ENCODE assay signal across 7 mouse cellular contexts in the genomic region with DNA sequence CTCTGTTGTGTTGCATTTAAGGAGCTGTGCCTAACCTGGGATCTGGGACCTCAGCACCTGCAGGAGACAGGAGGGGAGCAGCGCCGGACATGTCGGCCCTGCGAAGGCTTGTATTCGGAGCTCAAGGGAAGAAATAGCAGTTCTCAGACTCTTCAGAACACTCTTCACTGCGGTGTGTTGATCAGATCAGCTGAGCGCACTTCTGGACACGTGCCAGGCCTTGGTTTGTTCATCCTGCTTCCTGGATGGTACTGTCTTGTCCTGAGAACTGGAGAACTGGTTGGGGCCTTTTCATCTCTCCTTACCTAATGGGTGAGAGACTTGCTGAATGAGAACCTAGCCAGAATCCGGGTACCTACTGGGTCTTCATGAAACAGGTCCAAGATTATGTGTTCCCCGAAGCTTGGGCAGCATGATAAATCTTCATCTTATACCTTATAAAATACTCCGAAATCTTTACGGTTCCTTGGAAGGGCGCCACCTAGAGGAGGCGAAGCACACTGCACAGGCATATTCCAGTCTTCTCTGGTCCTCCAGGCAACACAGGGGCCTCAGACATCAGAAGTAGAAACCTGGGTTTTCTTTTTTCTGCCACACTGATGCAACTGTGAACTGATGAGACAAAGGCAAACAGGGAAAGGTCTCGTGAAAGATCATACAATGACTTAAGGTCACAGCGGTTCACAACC. TPM values are rescaled to one million over a fixed set of nuclear protein-coding genes. Genes with fewer than 3 reads are reported as not detected.
DNase-seq lines count a peak whose midpoint lies in the region; ATAC-seq and TF ChIP-seq lines count a peak whose summit lies in the region.

No protein-coding gene starts in this region.

- no peak for TF ChIP-seq RAD21 in CH12.LX (IDR thresholded peaks at IDR 0.05; ENCODE audit: low read depth, low read length)

- H3K4me2 ChIP-seq in CH12.LX (ENCODE audit: insufficient read depth, low read depth, poor library complexity, severe bottlenecking), result no peak overlapping the region
- H3K4me2 ChIP-seq in forebrain, embryonic 16.5 days (ENCODE audit: low read length), result no peak overlapping the region

- H3K9me3 ChIP-seq in CH12.LX (replicated peaks; ENCODE audit: low read length), result peaks cover 3% of the 10 kb centered on the region
- H3K9me3 ChIP-seq in G1E (replicated peaks), result no peaks in the 10 kb centered on the region
- H3K9me3 ChIP-seq in forebrain, embryonic 16.5 days (ENCODE audit: control insufficient read depth, low read length), result no peaks in the 10 kb centered on the region

- TF ChIP-seq CTCF in layer of hippocampus, adult 2 months (conservative IDR thresholded peaks at IDR 0.05), result peak; percentile 79
- TF ChIP-seq CTCF in CH12.LX (conservative IDR thresholded peaks at IDR 0.05 in 1 of 2, IDR thresholded peaks at IDR 0.05 in 1 of 2; ENCODE audit: low read depth in 2 of 2, low read length in 2 of 2), result peak; percentile 59 to 80
- peak; percentile 66 for TF ChIP-seq CTCF in G1E (IDR thresholded peaks at IDR 0.05; ENCODE audit: low read depth, low read length)

- H3K4me1 ChIP-seq in CH12.LX (ENCODE audit: control insufficient read depth in 1 of 2, insufficient read depth in 2 of 2) (peaks cover 6 to 14% of the 10 kb centered on the region in 2 experiments), G1E (ENCODE audit: insufficient read depth, low read depth, low read length) (peaks cover 5% of the 10 kb centered on the region)
- H3K4me1 ChIP-seq in forebrain, embryonic 16.5 days (replicated peaks; ENCODE audit: control insufficient read depth, insufficient read depth, low read length), result no peaks in the 10 kb centered on the region

- 64% methylated on average over 16 of the region's 16 CpGs for WGBS in forebrain, embryonic 16.5 days

- no peaks in the 10 kb centered on the region for H3K79me2 ChIP-seq in CH12.LX (replicated peaks; ENCODE audit: control insufficient read depth, extremely low read depth, insufficient read depth, poor library complexity, severe bottlenecking)

- no peak overlapping the region for H3K9ac ChIP-seq in CH12.LX (ENCODE audit: insufficient read depth, low read depth)
- no peak overlapping the region for H3K9ac ChIP-seq in forebrain, embryonic 16.5 days (replicated peaks; ENCODE audit: low read depth, low read length)

- ATAC-seq in G1E (ENCODE audit: extremely low read depth, insufficient number of reproducible peaks, low FRiP score, poor library complexity, severe bottlenecking), result no peak
- no peak for ATAC-seq in forebrain, embryonic 16.5 days

- TF ChIP-seq EP300 in CH12.LX (IDR thresholded peaks at IDR 0.05; ENCODE audit: low read length), result no peak

- dilution Hi-C loops in CH12.LX (cut with MboI; ENCODE audit: extremely low pct_ligation_motif_present, extremely low pct_unique_long_range_greater_than_20kb, low sequenced_read_pairs), result no loop called here

- H3K27ac ChIP-seq in layer of hippocampus, adult 2 months, result no peak overlapping the region
- no peak overlapping the region for H3K27ac ChIP-seq in CH12.LX (ENCODE audit: insufficient read depth, low read depth)
- H3K27ac ChIP-seq in forebrain, embryonic 16.5 days (ENCODE audit: low read length), result no peak overlapping the region

- no peak overlapping the region for H3K4me3 ChIP-seq in layer of hippocampus, adult 2 months
- H3K4me3 ChIP-seq in CH12.LX (replicated peaks in 1 of 3; ENCODE audit: low read depth in 2 of 3, low read length in 2 of 3, poor library complexity in 1 of 3) (no peak overlapping the region), G1E (ENCODE audit: low read depth, low read length) (no peak overlapping the region)
- no peak overlapping the region for H3K4me3 ChIP-seq in forebrain, embryonic 16.5 days (replicated peaks; ENCODE audit: low read length)

- DNase-seq in layer of hippocampus, adult 2 months (ENCODE audit: low spot score in 2 of 2), result no peak
- no peak for DNase-seq in layer of hippocampus, adult 9-11 months
- no peak for DNase-seq in CH12.LX (ENCODE audit: extremely low read depth)
- DNase-seq in G1E (ENCODE audit: low spot score), result no peak
- DNase-seq in lung, postnatal 10 days, result peak; percentile 37
- no peak for DNase-seq in urinary bladder, adult 2 months (ENCODE audit: low spot score)

- TF ChIP-seq POLR2A in CH12.LX (IDR thresholded peaks at IDR 0.05; ENCODE audit: low read depth, low read length), result no peak

- in situ Hi-C loops in CH12.LX (cut with MboI; ENCODE audit: low pct_ligation_motif_present, low pct_unique_long_range_greater_than_20kb, low sequenced_read_pairs), result no loop called here

- H3K27me3 ChIP-seq in CH12.LX (replicated peaks) (peaks cover 12% of the 10 kb centered on the region), G1E (ENCODE audit: insufficient read depth, low read length) (peaks cover 32% of the 10 kb centered on the region)
- H3K27me3 ChIP-seq in forebrain, embryonic 16.5 days (replicated peaks; ENCODE audit: control insufficient read depth, insufficient read depth, low read length), result no peaks in the 10 kb centered on the region

- H3K36me3 ChIP-seq in CH12.LX (replicated peaks in 1 of 2; ENCODE audit: control insufficient read depth in 1 of 2, insufficient read depth in 1 of 2, low read length in 1 of 2), result no peaks in the 10 kb centered on the region
- no peaks in the 10 kb centered on the region for H3K36me3 ChIP-seq in G1E (replicated peaks)
- H3K36me3 ChIP-seq in forebrain, embryonic 16.5 days (ENCODE audit: control insufficient read depth, insufficient read depth), result no peaks in the 10 kb centered on the region

TF ChIP-seq in CH12.LX, 34 proteins besides CTCF, POLR2A, EP300 and RAD21:
- TF ChIP-seq KAT2A (IDR thresholded peaks at IDR 0.05; ENCODE audit: insufficient replicate concordance, low read length) (no peak), ZNF384 (IDR thresholded peaks at IDR 0.05; ENCODE audit: low read depth, low read length) (no peak), SMC3 (IDR thresholded peaks at IDR 0.05; ENCODE audit: low read depth, low read length) (no peak), UBTF (IDR thresholded peaks at IDR 0.05; ENCODE audit: low read depth, low read length) (no peak)
TF ChIP-seq in CH12.LX: peak in this region for 0.

RNA-seq across cellular contexts. Expression of a gene that starts 42.6 kb away (rescaled TPM):
- total RNA-seq in layer of hippocampus, adult 2 months (2021), result not detected
- total RNA-seq in CH12.LX (2012; rRNA removed) (not detected in 2 replicates), CH12.LX (2014; rRNA removed) (not detected in 2 replicates), G1E (2014; fragmentation: Nextera tagmentation) (not detected in 2 replicates), G1E (2017) (0.06 TPM in 1 of 2 replicates, not detected in the other)
- polyA plus RNA-seq in CH12.LX (2012; ENCODE audit: insufficient read length, low read depth) (not detected in 2 replicates), G1E (2012) (not detected in 2 replicates)
- 0.08 TPM in 1 of 2 replicates, not detected in the other for polyA plus RNA-seq in forebrain, embryonic 16.5 days (2015; fragmentation: Nextera tagmentation; extraction: Ambion mirVana)
- polyA plus RNA-seq in urinary bladder, adult 2 months (2012; rRNA removed), result 0.04 TPM in 1 of 2 replicates, not detected in the other
